Mouse (Mus musculus) liver, adult (tissue): ENCODE data around the gene Galnt4.

Source experiments
- GATA4 ChIP-seq: IDR thresholded peaks from 2 replicates; pipeline ENCODE4 v1.6.1; 2014; ENCODE audit warnings: mild to moderate bottlenecking, low read length; ENCODE audit not compliant: insufficient replicate concordance

Galnt4 gene

GRCm38 (mm10) chr10:99106311-99106702, 1.7 kb upstream of the Galnt4 start:
- TF ChIP-seq GATA4, result no peak

GRCm38 (mm10) chr10:99106703-99107631, 992 bp upstream of the Galnt4 start, which contains the start of gene Poc1b:
Gene Poc1b, plus strand, starts transcription at chr10:99107036.
- no peak for TF ChIP-seq GATA4

GRCm38 (mm10) chr10:99108431-99108982, 548 bp downstream of the Galnt4 start:
- no peak for TF ChIP-seq GATA4

- TF ChIP-seq GATA4, result no peak
Measured at GRCm38 (mm10) chr10:99113533-99113932, 5.6 kb downstream of the Galnt4 start.

GRCm38 (mm10) chr10:99114295-99114694, 6.3 kb downstream of the Galnt4 start:
- no peak for TF ChIP-seq GATA4

GRCm38 (mm10) chr10:99115471-99116236, 7.7 kb downstream of the Galnt4 start:
- no peak for TF ChIP-seq GATA4

- TF ChIP-seq GATA4, result no peak
Measured at GRCm38 (mm10) chr10:99116237-99116632, 8.3 kb downstream of the Galnt4 start.

- no peak for TF ChIP-seq GATA4
Measured at GRCm38 (mm10) chr10:99116650-99117615, 9.0 kb downstream of the Galnt4 start.

- TF ChIP-seq GATA4, result no peak
Measured at GRCm38 (mm10) chr10:99117876-99118275, 9.9 kb downstream of the Galnt4 start.

- TF ChIP-seq GATA4, result no peak
Measured at GRCm38 (mm10) chr10:99118697-99119096, 10.7 kb downstream of the Galnt4 start.

GRCm38 (mm10) chr10:99119471-99119870, 11.5 kb downstream of the Galnt4 start:
- no peak for TF ChIP-seq GATA4

GRCm38 (mm10) chr10:99126225-99126624, 18.3 kb downstream of the Galnt4 start, which contains the start of gene Phxr2:
Gene Phxr2, minus strand, starts transcription at chr10:99126325.
- TF ChIP-seq GATA4, result no peak

GRCm38 (mm10) chr10:99126954-99127353, 19.0 kb downstream of the Galnt4 start:
- TF ChIP-seq GATA4, result no peak

- no peak for TF ChIP-seq GATA4
Measured at GRCm38 (mm10) chr10:99127691-99128261, 19.8 kb downstream of the Galnt4 start.
